In genomic region chr11:117728841-117729240, GRCm38 (mm10) we compare ENCODE assay signal across 12 mouse cellular contexts. TPM values are rescaled to one million over a fixed set of nuclear protein-coding genes. Genes with fewer than 3 reads are reported as not detected.
DNase-seq lines count a peak whose midpoint lies in the region; ATAC-seq and TF ChIP-seq lines count a peak whose summit lies in the region.
"Had no signal": no experiment of that assay in that cellular context is flagged by ENCODE, and none has a peak within 500 bp of the region (broad histone marks: within the 10 kb centered on the region; RNA-seq: fewer than 3 reads in every experiment).

No protein-coding gene starts in this region.

- no peak for TF ChIP-seq CTCF in lung, embryonic 14.5 days (IDR thresholded peaks at IDR 0.05; ENCODE audit: low read depth)
- TF ChIP-seq CTCF in lung, adult 2 months (IDR thresholded peaks at IDR 0.05; ENCODE audit: insufficient read depth, low read length): no peak
- TF ChIP-seq CTCF in kidney, postnatal 0 days (IDR thresholded peaks at IDR 0.05; ENCODE audit: low read depth): no peak

- peaks cover 21% of the 10 kb centered on the region for H3K36me3 ChIP-seq in lung, embryonic 14.5 days (ENCODE audit: insufficient read depth)
- peaks cover 8% of the 10 kb centered on the region; the same call in 1 of the 2 replicates for H3K36me3 ChIP-seq in kidney, postnatal 0 days (ENCODE audit: insufficient read depth, low read length)
- H3K36me3 ChIP-seq in forebrain, embryonic 10.5 days (replicated peaks): peaks cover 39% of the 10 kb centered on the region

- no peak for ATAC-seq in lung, embryonic 14.5 days (ENCODE audit: insufficient read depth)
- ATAC-seq in kidney, postnatal 0 days (replicated peaks; ENCODE audit: low FRiP score, low read depth): 0 out of 2 replicates have a peak, but pooled peaks have one; percentile 40
- no peak for ATAC-seq in cerebellum, adult (ENCODE audit: insufficient number of reproducible peaks, low FRiP score, low TSS enrichment)

- 59% methylated on average over 1 of the region's 1 CpGs for WGBS in lung, embryonic 14.5 days
- WGBS in lung, adult 2 months: 53% methylated on average over 1 of the region's 1 CpGs
- 35% methylated on average over 1 of the region's 1 CpGs for WGBS in kidney, postnatal 0 days
- 85% methylated on average over 1 of the region's 1 CpGs for WGBS in forebrain, embryonic 10.5 days

- peak overlapping the region; percentile 50 for H3K27ac ChIP-seq in lung, embryonic 14.5 days (ENCODE audit: low read depth)
- peak overlapping the region; percentile 61 for H3K27ac ChIP-seq in kidney, postnatal 0 days
- H3K27ac ChIP-seq in forebrain, embryonic 10.5 days: no peak overlapping the region
- H3K27ac ChIP-seq: hindbrain, embryonic 15.5 days; lung, embryonic 15.5 days had no signal

- no peak for TF ChIP-seq POLR2A in lung, adult 2 months (IDR thresholded peaks at IDR 0.05; ENCODE audit: borderline replicate concordance, extremely low read depth, low read depth, low read length)

- H3K4me3 ChIP-seq in lung, embryonic 14.5 days (ENCODE audit: low read depth, low read length): no peak overlapping the region
- H3K4me3 ChIP-seq in lung, adult 2 months (replicated peaks; ENCODE audit: extremely low read depth, low read depth, low read length): no peak overlapping the region
- no peak overlapping the region for H3K4me3 ChIP-seq in kidney, postnatal 0 days (replicated peaks; ENCODE audit: low read depth, low read length)
- H3K4me3 ChIP-seq in forebrain, embryonic 10.5 days: no peak overlapping the region
- H3K4me3 ChIP-seq: hindbrain, embryonic 15.5 days; lung, embryonic 15.5 days had no signal

- H3K9me3 ChIP-seq in lung, embryonic 14.5 days (ENCODE audit: low read depth, low read length): no peaks in the 10 kb centered on the region
- no peaks in the 10 kb centered on the region for H3K9me3 ChIP-seq in kidney, postnatal 0 days (replicated peaks; ENCODE audit: low read length)
- H3K9me3 ChIP-seq in forebrain, embryonic 10.5 days: no peaks in the 10 kb centered on the region
- H3K9me3 ChIP-seq: G1E; hindbrain, embryonic 15.5 days; lung, embryonic 15.5 days had no signal

- H3K4me2 ChIP-seq in lung, embryonic 14.5 days: no peak overlapping the region
- H3K4me2 ChIP-seq in kidney, postnatal 0 days (ENCODE audit: low read length): no peak overlapping the region
- H3K4me2 ChIP-seq: hindbrain, embryonic 15.5 days; lung, embryonic 15.5 days had no signal

- peak; percentile 74 for DNase-seq in lung, embryonic 14.5 days
- DNase-seq in lung, adult 2 months: no peak
- DNase-seq in heart, adult 8-10 months (ENCODE audit: low spot score): peak; percentile 38
- peak; percentile 92 for DNase-seq in kidney, postnatal 0 days (ENCODE audit: low spot score)
- DNase-seq in yolk sac, embryonic 10.5 days (ENCODE audit: low spot score): peak; percentile 26
- no peak for DNase-seq in cerebellum, adult 11-12 months
- DNase-seq in forebrain, embryonic 10.5 days (ENCODE audit: extremely low spot score, low spot score): no peak
- DNase-seq: thymus, adult 18-20 months had no signal

- no peaks in the 10 kb centered on the region for H3K4me1 ChIP-seq in lung, embryonic 14.5 days (ENCODE audit: insufficient read depth)
- H3K4me1 ChIP-seq in lung, adult 2 months (ENCODE audit: control insufficient read depth, insufficient read depth, low read length): peaks cover 3% of the 10 kb centered on the region; the same call in 1 of the 2 replicates
- peaks cover 27% of the 10 kb centered on the region for H3K4me1 ChIP-seq in kidney, postnatal 0 days (replicated peaks; ENCODE audit: insufficient read depth, low read length)
- H3K4me1 ChIP-seq in forebrain, embryonic 10.5 days: no peaks in the 10 kb centered on the region
- H3K4me1 ChIP-seq: hindbrain, embryonic 15.5 days had no signal

- H3K27me3 ChIP-seq in lung, embryonic 14.5 days (ENCODE audit: insufficient read depth, low read length): no peaks in the 10 kb centered on the region
- H3K27me3 ChIP-seq in kidney, postnatal 0 days (ENCODE audit: insufficient read depth, low read length): no peaks in the 10 kb centered on the region
- H3K27me3 ChIP-seq in forebrain, embryonic 10.5 days (ENCODE audit: poor library complexity, severe bottlenecking): no peaks in the 10 kb centered on the region
- H3K27me3 ChIP-seq: hindbrain, embryonic 15.5 days; lung, embryonic 15.5 days had no signal

- no peak overlapping the region for H3K9ac ChIP-seq in lung, embryonic 14.5 days
- no peak overlapping the region for H3K9ac ChIP-seq in kidney, postnatal 0 days (ENCODE audit: low read depth, low read length)
- H3K9ac ChIP-seq: hindbrain, embryonic 15.5 days; lung, embryonic 15.5 days had no signal

RNA-seq across cellular contexts. Expression of gene Tmc8, which starts 53.0 kb away (rescaled TPM):
- polyA plus RNA-seq in lung, embryonic 14.5 days (2014; fragmentation: Nextera tagmentation; extraction: Ambion mirVana): 1.6 and 2.9 TPM in 2 replicates
- 12.0 and 12.8 TPM in 2 replicates for polyA plus RNA-seq in lung, adult 2 months (2012; rRNA removed)
- 1 to 10 TPM; 2.3 to 4.4 (median 3.6) TPM for total RNA-seq in heart, adult 8-10 months (2022)
- polyA plus RNA-seq in kidney, postnatal 0 days (2015; fragmentation: Nextera tagmentation; extraction: Ambion mirVana): 2.3 and 3.6 TPM in 2 replicates
- 1.4 and 1.5 TPM in 2 replicates for polyA plus RNA-seq in forebrain, embryonic 10.5 days (2016; fragmentation: Nextera tagmentation; extraction: Ambion mirVana)

RNA-seq across cellular contexts. Expression of gene Tmc6, which starts 53.2 kb away (rescaled TPM):
- polyA plus RNA-seq in lung, embryonic 14.5 days (2014; fragmentation: Nextera tagmentation; extraction: Ambion mirVana): 18.2 and 18.6 TPM in 2 replicates
- polyA plus RNA-seq in lung, adult 2 months (2012; rRNA removed): 55.7 and 56.0 TPM in 2 replicates
- total RNA-seq in heart, adult 8-10 months (2022): 10 to 100 TPM; 11.7 to 14.6 (median 12.8) TPM
- 38.8 and 39.2 TPM in 2 replicates for polyA plus RNA-seq in kidney, postnatal 0 days (2015; fragmentation: Nextera tagmentation; extraction: Ambion mirVana)
- 11.0 and 12.2 TPM in 2 replicates for polyA plus RNA-seq in forebrain, embryonic 10.5 days (2016; fragmentation: Nextera tagmentation; extraction: Ambion mirVana)

Comparison
In these comparisons a context has a peak if more than half of its experiments do, and no peak if none do; other contexts are left out.
1. DNase-seq: peak in lung, embryonic 14.5 days (single experiment), heart, adult 8-10 months (single experiment), kidney, postnatal 0 days (single experiment) and yolk sac, embryonic 10.5 days (single experiment); none in lung, adult 2 months (single experiment), cerebellum, adult 11-12 months (single experiment) and forebrain, embryonic 10.5 days (single experiment).